Mouse (Mus musculus) bone marrow, adult 2 months (tissue): ENCODE measurements around the gene Zmynd12. TPM values are rescaled to one million over a fixed set of nuclear protein-coding genes. Genes with fewer than 3 reads are reported as not detected.

Source experiments
- H3K27ac ChIP-seq: fragments of 200-500 bp; 2 replicates; pipeline ENCODE4 v1.5.1; 2012; ENCODE audit warnings: low read depth, mild to moderate bottlenecking, control low read depth, inconsistent platforms, low read length; ENCODE audit not compliant: control insufficient read depth, poor library complexity, insufficient read depth
- H3K4me1 ChIP-seq: fragments of 200-500 bp; 2 replicates; pipeline ENCODE4 v1.6.1; 2011; ENCODE audit warnings: low read length; ENCODE audit not compliant: control insufficient read depth, insufficient read depth
- H3K4me3 ChIP-seq: fragments of 200-500 bp; replicated peaks from 2 replicates; pipeline ENCODE3; 2011; ENCODE audit warnings: mild to moderate bottlenecking, low read depth, low read length, control low read depth; ENCODE audit not compliant: control insufficient read depth
- CTCF ChIP-seq: fragments of 200-500 bp; IDR thresholded peaks from 2 replicates; pipeline ENCODE4 v1.5.1; 2011; ENCODE audit warnings: low read length, control low read depth; ENCODE audit not compliant: control insufficient read depth, insufficient read depth
- POLR2A ChIP-seq: fragments of 200-500 bp; IDR thresholded peaks from 2 replicates; pipeline ENCODE4 v1.6.1; 2011; ENCODE audit warnings: low read depth, mild to moderate bottlenecking, control low read depth, low read length, borderline replicate concordance; ENCODE audit not compliant: control insufficient read depth
- WGBS: fragments of 180-500 bp; shearing (Covaris S2); methylation state at CpG from one replicate; pipeline ENCODE4 v1.1.7; 2018; 5-methylcytosine and 5-hydroxymethylcytosine counted together
- polyA plus RNA-seq: library from polyadenylated mRNA; stranded (reverse); fragments of >200 nt; gene quantifications from 2 replicates; pipeline ENCODE4 v1.2.4, GENCODE M21; 2011; ENCODE audit warnings: low replicate concordance; ENCODE audit not compliant: missing spikeins, insufficient read depth, insufficient read length

The Zmynd12 gene
- polyA plus RNA-seq, 1 experiment, result not detected

DNA sequence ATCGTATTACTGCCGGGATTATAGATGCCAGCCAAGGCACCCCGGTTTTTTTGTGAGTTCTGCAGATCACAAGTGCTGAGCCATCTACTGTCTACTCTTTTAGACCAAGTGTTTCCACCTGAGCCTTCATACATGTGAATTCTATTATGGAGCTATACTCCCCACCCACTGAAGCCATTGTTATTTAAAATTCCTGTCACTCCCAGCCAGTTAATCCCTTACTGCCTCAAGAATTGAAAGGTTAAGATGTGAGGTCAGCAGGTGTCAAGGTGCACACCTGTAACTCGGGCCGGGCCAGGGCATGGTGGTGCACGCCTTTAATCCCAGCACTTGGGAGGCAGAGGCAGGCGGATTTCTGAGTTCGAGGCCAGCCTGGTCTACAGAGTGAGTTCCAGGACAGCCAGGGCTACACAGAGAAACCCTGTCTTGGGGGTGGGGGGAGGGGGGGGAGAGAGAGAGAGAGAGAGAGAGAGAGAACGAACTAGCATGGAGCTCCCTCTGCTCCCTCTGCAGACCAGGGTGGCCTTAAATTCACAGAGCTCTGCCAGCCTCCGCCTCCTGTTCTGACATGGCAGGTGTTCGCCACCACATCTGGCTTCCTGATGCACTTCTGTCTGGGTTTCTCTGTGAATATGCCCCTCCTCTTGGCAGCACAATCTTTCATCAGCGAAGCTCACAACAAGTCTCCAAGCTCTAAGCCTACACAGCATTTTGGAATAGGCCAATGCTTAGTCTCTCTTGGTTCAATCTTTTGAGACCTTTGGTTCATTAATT is 10.6 kb upstream of the Zmynd12 start:
- no peak overlapping the region for H3K4me3 ChIP-seq
- H3K4me1 ChIP-seq, result peaks cover 4% of the 10 kb centered on the region; the same call in 1 of the 2 replicates
- 65% methylated on average over 12 of the region's 12 CpGs for WGBS
- no peak for TF ChIP-seq CTCF
- no peak overlapping the region for H3K27ac ChIP-seq

DNA sequence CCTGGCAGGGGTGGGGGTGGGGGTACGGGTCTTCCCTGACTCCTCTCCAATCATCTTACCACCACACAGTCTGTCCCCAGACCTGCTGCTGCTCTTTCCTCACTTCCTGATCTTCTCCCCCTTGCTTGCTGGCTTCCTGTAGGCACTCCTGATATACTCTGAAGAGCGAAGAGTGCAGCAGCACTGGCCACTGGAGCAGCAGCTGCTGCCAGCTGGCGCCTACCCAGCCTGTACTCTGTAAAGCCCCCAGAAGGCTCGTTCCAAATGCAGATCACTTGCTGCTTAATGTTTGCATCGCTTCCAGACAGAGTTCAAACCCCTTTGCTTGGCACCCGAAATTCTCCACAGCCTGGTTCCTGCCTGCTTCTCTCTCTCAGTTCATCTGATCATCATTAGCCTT is 9.8 kb upstream of the Zmynd12 start:
- H3K4me3 ChIP-seq, result no peak overlapping the region
- 39% methylated on average over 6 of the region's 6 CpGs for WGBS
- TF ChIP-seq POLR2A (no peak), CTCF (no peak)

DNA sequence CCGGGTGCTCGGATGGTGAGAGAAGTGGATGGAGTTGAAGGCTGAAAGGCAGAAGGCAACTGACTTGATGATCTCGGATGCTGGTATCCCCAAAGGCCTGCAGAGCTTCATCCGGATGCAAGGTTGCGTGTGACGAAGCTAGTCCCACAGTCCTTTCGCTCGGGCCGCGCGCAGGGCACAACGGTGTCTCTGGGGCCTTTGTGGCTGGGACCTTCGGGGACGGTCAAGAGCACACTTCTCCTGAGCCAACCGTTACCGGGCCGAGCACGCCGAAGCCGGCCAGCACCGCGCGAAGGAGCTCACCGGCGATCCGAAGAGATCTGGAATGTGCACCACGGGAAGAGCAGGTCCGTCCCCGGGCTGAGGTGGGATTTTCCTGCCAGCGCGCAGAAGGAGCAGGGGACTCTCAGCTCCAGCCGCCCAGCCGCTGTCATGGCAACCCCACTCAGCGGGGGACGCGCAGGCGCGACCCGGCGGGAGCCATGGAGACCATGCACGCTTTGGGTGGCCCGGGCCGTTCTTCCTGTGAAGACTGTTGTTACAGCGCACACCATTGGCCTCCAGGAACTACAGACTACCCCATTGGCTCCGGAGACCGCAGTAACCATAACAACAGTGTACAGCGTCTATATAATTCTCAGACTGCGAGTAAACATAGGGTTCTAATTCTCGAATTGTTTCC is 7.4 kb upstream of the Zmynd12 start, which contains the start of gene Ccdc30:
TSS of gene Ccdc30 (minus strand) at position 450 of the 682 bp plus-strand sequence.
- peaks cover 4% of the 10 kb centered on the region; the same call in 1 of the 2 replicates for H3K4me1 ChIP-seq
- 1% methylated on average over 49 of the region's 49 CpGs for WGBS
- H3K27ac ChIP-seq, result no peak within 1 kb of the TSS; the same call in 1 of the 2 replicates
- TF ChIP-seq POLR2A (no peak), CTCF (no peak)
- H3K4me3 ChIP-seq, result peak within 1 kb of the TSS; percentile 51

More for the DNA sequence above, 9.8 kb upstream of the Zmynd12 start:
- Histone ChIP-seq H3K4me1 (peaks cover 4% of the 10 kb centered on the region; the same call in 1 of the 2 replicates), H3K27ac (no peak overlapping the region)

DNA sequence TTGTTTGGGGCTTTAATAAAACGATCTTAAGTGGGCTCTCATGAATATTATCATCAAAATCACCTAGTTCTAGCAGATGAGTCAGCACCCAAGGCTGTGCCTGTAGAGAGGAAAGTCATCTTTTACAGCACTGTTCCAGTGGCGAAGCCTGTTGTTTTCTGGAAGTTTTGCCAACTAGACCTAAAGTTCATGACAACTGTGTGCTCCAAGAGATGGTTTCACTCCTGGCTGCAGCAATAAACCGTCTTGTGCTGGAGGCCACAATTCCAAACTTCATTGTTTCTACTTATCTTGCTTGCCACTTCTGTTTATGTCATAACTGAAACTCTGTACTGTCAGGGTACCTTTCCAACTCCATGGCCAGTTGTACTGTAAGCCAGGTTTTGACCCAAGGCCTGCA is 5.3 kb upstream of the Zmynd12 start:
- peaks cover 4% of the 10 kb centered on the region; the same call in 1 of the 2 replicates for H3K4me1 ChIP-seq
- no peak overlapping the region for H3K27ac ChIP-seq
- no peak overlapping the region for H3K4me3 ChIP-seq
- no peak for TF ChIP-seq CTCF
- TF ChIP-seq POLR2A, result no peak
- WGBS, result 68% methylated on average over 3 of the region's 3 CpGs

DNA sequence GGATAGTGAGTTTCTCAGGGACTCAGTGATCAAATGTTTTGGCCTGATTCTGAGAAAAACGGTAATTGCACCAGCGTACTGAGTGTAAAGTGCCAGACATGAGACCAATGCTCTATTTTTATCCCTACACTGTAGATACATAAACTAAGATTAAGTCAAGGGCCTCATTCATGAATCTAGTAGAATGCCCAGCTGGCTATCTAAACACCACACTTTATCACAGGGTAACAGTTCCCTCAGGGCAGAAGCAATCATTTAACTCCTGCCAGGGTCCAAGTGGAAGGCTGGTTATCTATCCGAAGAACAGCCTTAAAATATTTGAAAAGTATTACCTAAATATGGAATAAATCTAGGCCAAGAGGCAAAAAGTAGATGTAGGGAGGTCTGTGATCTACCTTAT is 4.7 kb upstream of the Zmynd12 start:
- Histone ChIP-seq H3K4me1 (peaks cover 4% of the 10 kb centered on the region; the same call in 1 of the 2 replicates), H3K27ac (no peak overlapping the region), H3K4me3 (no peak overlapping the region)
- 51% methylated on average over 3 of the region's 3 CpGs for WGBS
- TF ChIP-seq POLR2A (no peak), CTCF (no peak)

DNA sequence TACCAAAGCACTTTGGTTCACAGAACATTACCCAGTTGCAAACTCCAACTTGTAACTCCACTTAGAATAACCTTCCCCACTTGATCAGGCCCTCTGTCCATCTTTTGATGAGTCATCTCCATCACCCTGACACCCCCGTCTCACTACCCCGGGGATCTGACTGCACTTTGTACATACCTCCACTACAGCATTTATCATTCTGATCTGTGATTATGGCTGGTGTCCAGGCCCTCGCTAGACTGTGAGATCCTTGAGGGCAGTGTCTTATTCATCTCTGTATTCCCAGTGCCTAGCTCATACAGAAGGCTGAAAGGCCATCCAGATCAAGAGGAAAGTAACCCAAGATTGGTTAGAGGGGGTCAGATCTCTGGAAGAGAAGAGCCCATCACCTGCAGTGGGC is 1.4 kb upstream of the Zmynd12 start:
- WGBS, result 40% methylated on average over 3 of the region's 3 CpGs
- TF ChIP-seq CTCF (no peak), POLR2A (no peak)
- Histone ChIP-seq H3K4me1 (peaks cover 3% of the 10 kb centered on the region; the same call in 1 of the 2 replicates), H3K27ac (no peak overlapping the region), H3K4me3 (no peak overlapping the region)

DNA sequence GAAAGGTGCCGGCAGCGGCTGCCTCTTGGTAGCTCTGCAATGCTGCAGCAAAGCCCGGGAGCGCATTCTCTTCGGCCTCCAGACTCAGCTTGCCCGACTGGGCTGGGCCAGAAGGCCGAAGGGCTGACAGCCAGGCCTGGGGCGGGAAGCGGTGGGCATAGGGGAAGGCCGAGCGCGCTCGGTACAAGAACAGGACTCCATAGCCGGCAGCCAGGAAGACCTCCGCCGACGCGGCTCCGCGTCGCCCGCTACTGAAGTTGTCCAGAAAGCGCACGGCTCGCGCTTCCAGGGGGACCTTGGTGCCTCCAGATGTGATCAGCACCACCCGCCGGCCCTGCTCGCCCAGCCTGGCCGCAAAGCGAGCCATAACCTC is 707 bp upstream of the Zmynd12 start:
- TF ChIP-seq POLR2A (no peak), CTCF (no peak)
- under 1% methylated on average over 31 of the region's 31 CpGs for WGBS
- Histone ChIP-seq H3K27ac (peak overlapping the region; percentile 82), H3K4me1 (peaks cover 3% of the 10 kb centered on the region; the same call in 1 of the 2 replicates), H3K4me3 (peak overlapping the region; percentile 87)

DNA sequence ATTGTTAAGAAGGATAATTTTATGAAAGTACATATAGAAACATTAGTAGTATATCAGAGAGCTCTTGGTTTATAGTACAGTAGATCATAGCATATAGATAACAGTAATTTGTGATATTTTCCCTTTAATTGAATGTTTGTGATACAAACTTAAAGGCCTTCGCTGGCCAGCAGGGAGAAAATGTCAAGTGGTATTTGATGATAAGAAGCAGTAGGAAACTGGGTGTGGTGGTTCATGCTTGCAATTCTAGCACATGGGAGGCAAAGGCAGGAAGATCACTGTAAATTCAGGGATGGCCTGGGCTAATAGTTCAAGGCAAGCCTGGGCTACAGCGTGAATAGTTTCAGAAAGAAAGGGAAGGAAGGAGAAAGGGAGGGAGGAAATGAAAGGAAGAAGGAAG is 2.5 kb downstream of the Zmynd12 start:
- Histone ChIP-seq H3K4me3 (no peak overlapping the region), H3K27ac (no peak overlapping the region; the same call in 1 of the 2 replicates), H3K4me1 (peaks cover 7% of the 10 kb centered on the region)
- TF ChIP-seq CTCF (no peak), POLR2A (no peak)
- WGBS, result 62% methylated on average over 2 of the region's 2 CpGs
